Mouse (Mus musculus) forebrain, embryonic 11.5 days (tissue): ENCODE data around the gene Colgalt2. TPM values are rescaled to one million over a fixed set of nuclear protein-coding genes. Genes with fewer than 3 reads are reported as not detected.
A peak's percentile ranks its signal among the peaks of the same experiment; 100 is the strongest.

Source experiments
- ATAC-seq: fragments of 200-750 bp; cut with Nextera tagmentation; replicated peaks from 2 replicates; pipeline ENCODE4 v1.8.0; 2017; ENCODE audit warnings: moderate TSS enrichment; ENCODE audit not compliant: low FRiP score
- DNase-seq: peaks from one replicate; pipeline ENCODE4 v3.0.0-alpha.2; 2017; ENCODE audit warnings: low spot score
- H3K27ac ChIP-seq: fragments of 300-500 bp; sonication (generic); 2 replicates; pipeline ENCODE4 v1.5.1; 2014; ENCODE audit warnings: low read depth, low read length
- H3K27me3 ChIP-seq: fragments of 300-500 bp; sonication (generic); 2 replicates; pipeline ENCODE4 v1.6.1; 2014; ENCODE audit warnings: mild to moderate bottlenecking, low read length, mixed read lengths; ENCODE audit not compliant: control insufficient read depth, insufficient read depth
- H3K36me3 ChIP-seq: fragments of 300-500 bp; sonication (generic); 2 replicates; pipeline ENCODE4 v1.6.1; 2014; ENCODE audit warnings: mild to moderate bottlenecking, low read length, moderate library complexity, mixed read lengths; ENCODE audit not compliant: control insufficient read depth, insufficient read depth
- H3K4me1 ChIP-seq: fragments of 300-500 bp; sonication (generic); replicated peaks from 2 replicates; pipeline ENCODE4 v1.6.1; 2014; ENCODE audit warnings: low read length, mixed read lengths; ENCODE audit not compliant: control insufficient read depth, insufficient read depth
- H3K4me2 ChIP-seq: fragments of 300-500 bp; sonication (generic); 2 replicates; pipeline ENCODE4 v1.6.1; 2014; ENCODE audit warnings: low read depth, mild to moderate bottlenecking, low read length, moderate library complexity, mixed read lengths; ENCODE audit not compliant: severe bottlenecking
- H3K4me3 ChIP-seq: fragments of 300-500 bp; sonication (generic); 2 replicates; pipeline ENCODE4 v1.5.1; 2014; ENCODE audit warnings: low read depth, low read length
- H3K9ac ChIP-seq: fragments of 300-500 bp; sonication (generic); 2 replicates; pipeline ENCODE4 v1.6.1; 2014; ENCODE audit warnings: low read length
- H3K9me3 ChIP-seq: fragments of 300-500 bp; sonication (generic); 2 replicates; pipeline ENCODE4 v1.6.1; 2016; ENCODE audit warnings: low read length, mixed read lengths; ENCODE audit not compliant: control insufficient read depth
- WGBS: fragments of 180-500 bp; shearing (Covaris S2); extraction: QIAGEN DNeasy Blood & Tissue Kit; methylation state at CpG from one replicate; pipeline ENCODE4 v1.1.7; 2014; 5-methylcytosine and 5-hydroxymethylcytosine counted together
- polyA plus RNA-seq: library from polyadenylated mRNA; unstranded; fragments of >200 nt; fragmentation: Nextera tagmentation; extraction: Ambion mirVana; gene quantifications from 2 replicates; pipeline ENCODE4 v1.2.1, GENCODE M21; 2014

Gene Colgalt2
- polyA plus RNA-seq, 1 experiment from 2014 or later: 2.2 TPM

GRCm38 (mm10) chr1:152517057-152517570, 117.5 kb downstream of the Colgalt2 start:
- no peak for DNase-seq
- Histone ChIP-seq H3K4me1 (no peaks in the 10 kb centered on the region), H3K27ac (no peak overlapping the region), H3K4me3 (no peak overlapping the region), H3K9ac (no peak overlapping the region), H3K36me3 (no peaks in the 10 kb centered on the region), H3K27me3 (no peaks in the 10 kb centered on the region), H3K4me2 (no peak overlapping the region), H3K9me3 (no peaks in the 10 kb centered on the region)
- WGBS: 91% methylated on average over 4 of the region's 4 CpGs
- no peak for ATAC-seq

- H3K9ac ChIP-seq: no peak overlapping the region
- WGBS: 91% methylated on average over 8 of the region's 8 CpGs
Measured at GRCm38 (mm10) chr1:152518971-152519370, 119.3 kb downstream of the Colgalt2 start.

GRCm38 (mm10) chr1:152520798-152521575, 121.4 kb downstream of the Colgalt2 start:
- no peaks in the 10 kb centered on the region for H3K27me3 ChIP-seq
- DNase-seq (peak; percentile 77), ATAC-seq (peak; percentile 31; the same call in 1 of the 2 replicates)
- no peaks in the 10 kb centered on the region for H3K36me3 ChIP-seq
- H3K4me1 ChIP-seq: no peaks in the 10 kb centered on the region
- no peak overlapping the region for H3K4me3 ChIP-seq
- H3K4me2 ChIP-seq: no peak overlapping the region
- 77% methylated on average over 16 of the region's 16 CpGs for WGBS
- no peak overlapping the region for H3K9ac ChIP-seq
- no peaks in the 10 kb centered on the region for H3K9me3 ChIP-seq
- H3K27ac ChIP-seq: no peak overlapping the region

More at GRCm38 (mm10) chr1:152518971-152519370, 119.3 kb downstream of the Colgalt2 start:
- no peak overlapping the region for H3K4me2 ChIP-seq
- H3K27me3 ChIP-seq: no peaks in the 10 kb centered on the region
- no peaks in the 10 kb centered on the region for H3K4me1 ChIP-seq
- no peak for DNase-seq
- H3K27ac ChIP-seq: no peak overlapping the region
- no peak overlapping the region for H3K4me3 ChIP-seq
- no peaks in the 10 kb centered on the region for H3K36me3 ChIP-seq
- ATAC-seq: no peak
- H3K9me3 ChIP-seq: no peaks in the 10 kb centered on the region

GRCm38 (mm10) chr1:152522226-152522625, 122.6 kb downstream of the Colgalt2 start:
- Histone ChIP-seq H3K4me3 (no peak overlapping the region), H3K4me2 (no peak overlapping the region), H3K9me3 (no peaks in the 10 kb centered on the region), H3K27ac (no peak overlapping the region), H3K36me3 (no peaks in the 10 kb centered on the region), H3K27me3 (no peaks in the 10 kb centered on the region), H3K9ac (no peak overlapping the region), H3K4me1 (no peaks in the 10 kb centered on the region)
- DNase-seq (no peak), ATAC-seq (no peak)
- WGBS: 90% methylated on average over 3 of the region's 3 CpGs

GRCm38 (mm10) chr1:152523292-152523691, 123.7 kb downstream of the Colgalt2 start:
- 92% methylated on average over 11 of the region's 11 CpGs for WGBS
- H3K36me3 ChIP-seq: no peaks in the 10 kb centered on the region

GRCm38 (mm10) chr1:152524098-152524892, 124.7 kb downstream of the Colgalt2 start:
- Histone ChIP-seq H3K4me3 (no peak overlapping the region), H3K27me3 (no peaks in the 10 kb centered on the region), H3K27ac (no peak overlapping the region), H3K9ac (no peak overlapping the region), H3K4me1 (no peaks in the 10 kb centered on the region), H3K4me2 (no peak overlapping the region), H3K9me3 (no peaks in the 10 kb centered on the region), H3K36me3 (no peaks in the 10 kb centered on the region)
- 88% methylated on average over 22 of the region's 22 CpGs for WGBS
- DNase-seq (no peak), ATAC-seq (no peak)

More at GRCm38 (mm10) chr1:152523292-152523691, 123.7 kb downstream of the Colgalt2 start:
- DNase-seq (no peak), ATAC-seq (no peak)
- Histone ChIP-seq H3K9me3 (no peaks in the 10 kb centered on the region), H3K4me2 (no peak overlapping the region), H3K9ac (no peak overlapping the region), H3K27me3 (no peaks in the 10 kb centered on the region), H3K4me1 (no peaks in the 10 kb centered on the region), H3K4me3 (no peak overlapping the region), H3K27ac (no peak overlapping the region)

GRCm38 (mm10) chr1:152524987-152525648, 125.5 kb downstream of the Colgalt2 start:
- Histone ChIP-seq H3K27me3 (no peaks in the 10 kb centered on the region), H3K36me3 (no peaks in the 10 kb centered on the region), H3K4me1 (no peaks in the 10 kb centered on the region), H3K4me2 (no peak overlapping the region), H3K27ac (no peak overlapping the region), H3K9me3 (no peaks in the 10 kb centered on the region), H3K4me3 (no peak overlapping the region), H3K9ac (no peak overlapping the region)
- WGBS: 19% methylated on average over 6 of the region's 6 CpGs
- peak; percentile 76 for DNase-seq
- peak; percentile 51 for ATAC-seq

GRCm38 (mm10) chr1:152526154-152526553, 126.5 kb downstream of the Colgalt2 start:
- no peak overlapping the region for H3K9ac ChIP-seq
- WGBS: 82% methylated on average over 9 of the region's 9 CpGs
- H3K9me3 ChIP-seq: no peaks in the 10 kb centered on the region
- no peak overlapping the region for H3K4me2 ChIP-seq
- no peaks in the 10 kb centered on the region for H3K36me3 ChIP-seq
- H3K4me1 ChIP-seq: no peaks in the 10 kb centered on the region
- H3K4me3 ChIP-seq: no peak overlapping the region
- ATAC-seq (no peak), DNase-seq (no peak)
- H3K27me3 ChIP-seq: no peaks in the 10 kb centered on the region
- H3K27ac ChIP-seq: no peak overlapping the region
